Mouse (Mus musculus): Measurements from ENCODE around the gene Bcl9l. TPM values are rescaled to one million over a fixed set of nuclear protein-coding genes. Genes with fewer than 3 reads are reported as not detected.

Bcl9l gene
- polyA plus RNA-seq, 1 experiment from 2014 or later, result 11.9 TPM

DNA sequence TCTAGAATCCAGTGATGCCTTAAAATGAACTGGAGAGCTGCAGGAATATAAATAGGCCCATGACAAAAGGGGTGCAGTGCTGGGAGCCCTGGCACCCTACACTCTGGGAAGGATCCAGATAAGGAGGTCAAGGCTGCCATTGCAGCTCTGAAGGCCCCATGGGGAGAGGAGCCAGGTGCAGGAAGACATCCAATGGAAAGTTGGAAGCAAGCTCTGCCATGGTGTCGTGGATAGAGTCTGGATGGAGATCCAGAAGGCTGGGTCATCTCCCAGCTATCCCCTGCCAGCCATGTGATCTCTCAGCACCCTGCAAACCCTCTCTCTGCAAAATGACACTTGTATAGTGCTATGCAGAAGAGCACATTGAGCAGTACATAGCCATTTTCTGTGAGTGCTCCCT, 8.3 kb upstream of the Bcl9l start:
- Histone ChIP-seq H3K4me2 (no peak overlapping the region), H3K36me3 (no peaks in the 10 kb centered on the region), H3K27me3 (no peaks in the 10 kb centered on the region), H3K4me1 (replicated peaks) (peaks cover 13% of the 10 kb centered on the region), H3K9me3 (no peaks in the 10 kb centered on the region), H3K27ac (replicated peaks) (no peak overlapping the region), H3K9ac (no peak overlapping the region), H3K4me3 (no peak overlapping the region)
- WGBS, result 64% methylated on average over 1 of the region's 1 CpGs
- no peak for ATAC-seq (ENCODE audit: low FRiP score, low read depth)

DNA sequence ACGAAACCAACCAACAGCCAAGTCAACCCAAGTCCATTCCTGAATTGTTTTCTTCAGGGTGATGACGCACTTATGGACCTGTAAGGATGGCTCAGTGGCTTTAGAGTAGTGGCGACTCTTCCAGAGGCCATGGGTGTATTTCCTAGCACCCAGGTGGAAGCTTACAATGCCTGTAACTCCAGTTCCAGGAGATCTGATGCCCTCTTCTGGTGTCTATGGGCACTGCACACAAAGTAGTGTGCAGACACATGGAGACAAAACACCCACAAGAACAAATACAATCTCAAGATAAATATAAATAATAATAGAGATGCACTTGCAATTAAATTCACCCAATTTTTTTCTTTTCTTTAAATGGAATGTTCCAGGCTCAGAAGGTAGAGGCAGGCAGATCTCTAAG, 6.7 kb upstream of the Bcl9l start:
- Histone ChIP-seq H3K27ac (replicated peaks) (no peak overlapping the region), H3K27me3 (no peaks in the 10 kb centered on the region), H3K9me3 (no peaks in the 10 kb centered on the region), H3K4me2 (no peak overlapping the region), H3K9ac (no peak overlapping the region), H3K4me1 (replicated peaks) (peaks cover 20% of the 10 kb centered on the region), H3K4me3 (no peak overlapping the region), H3K36me3 (no peaks in the 10 kb centered on the region)
- ATAC-seq (ENCODE audit: low FRiP score, low read depth), result no peak
- WGBS, result 97% methylated on average over 3 of the region's 3 CpGs

GRCm38 (mm10) chr9:44477339-44478228, 5.0 kb upstream of the Bcl9l start:
- peak overlapping the region; percentile 74 for H3K9ac ChIP-seq
- H3K4me3 ChIP-seq, result peak overlapping the region; percentile 70
- H3K36me3 ChIP-seq, result no peaks in the 10 kb centered on the region
- 6% methylated on average over 24 of the region's 24 CpGs for WGBS
- H3K4me1 ChIP-seq (replicated peaks), result peaks cover 32% of the 10 kb centered on the region
- no peaks in the 10 kb centered on the region for H3K27me3 ChIP-seq
- H3K9me3 ChIP-seq, result no peaks in the 10 kb centered on the region
- peak overlapping the region; percentile 98 for H3K27ac ChIP-seq (replicated peaks)
- peak overlapping the region; percentile 91 for H3K4me2 ChIP-seq
- ATAC-seq (ENCODE audit: low FRiP score, low read depth), result no peak

DNA sequence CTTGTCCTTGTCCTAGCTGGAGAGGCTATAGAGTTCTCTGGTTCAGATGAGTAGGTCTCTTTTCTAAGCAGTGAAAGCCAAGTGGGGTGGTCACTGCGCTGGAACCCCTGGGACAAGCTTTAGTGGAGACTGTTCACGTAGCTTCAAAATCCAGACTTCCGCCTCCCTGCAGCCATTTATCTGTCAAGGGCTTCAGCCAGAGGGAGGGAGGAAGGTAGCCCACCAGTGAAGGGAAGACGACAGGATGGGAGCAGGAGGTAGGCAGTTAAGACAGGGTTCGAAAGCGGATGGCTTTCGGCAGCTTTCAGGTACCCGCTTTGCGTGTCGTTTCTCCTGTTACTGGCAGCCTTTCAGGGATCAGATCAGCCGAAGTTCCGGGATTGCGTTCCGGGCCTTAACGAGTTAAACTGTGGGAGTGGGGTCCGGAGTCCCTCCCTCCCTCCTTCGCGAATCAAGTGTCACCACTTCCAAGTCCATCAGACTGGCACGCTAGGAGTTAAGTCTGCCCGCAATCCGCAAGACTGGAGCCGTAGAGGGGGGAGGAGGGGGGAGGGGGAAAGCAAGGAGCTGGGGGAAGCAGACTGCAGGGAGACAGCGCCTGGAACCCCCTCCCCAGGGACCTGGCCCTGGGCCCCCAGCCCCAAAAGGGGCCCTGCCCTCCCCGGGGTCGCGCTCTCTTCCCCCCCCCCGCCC, 4.2 kb upstream of the Bcl9l start:
- ATAC-seq (ENCODE audit: low FRiP score, low read depth), result peak; percentile 53
- H3K4me1 ChIP-seq (replicated peaks), result peaks cover 32% of the 10 kb centered on the region
- WGBS, result under 1% methylated on average over 25 of the region's 27 CpGs
- no peaks in the 10 kb centered on the region for H3K9me3 ChIP-seq
- peak overlapping the region; percentile 98 for H3K27ac ChIP-seq (replicated peaks)
- H3K9ac ChIP-seq, result peak overlapping the region; percentile 74
- peak overlapping the region; percentile 91 for H3K4me2 ChIP-seq
- H3K27me3 ChIP-seq, result no peaks in the 10 kb centered on the region
- H3K36me3 ChIP-seq, result no peaks in the 10 kb centered on the region
- H3K4me3 ChIP-seq, result peak overlapping the region; percentile 70

DNA sequence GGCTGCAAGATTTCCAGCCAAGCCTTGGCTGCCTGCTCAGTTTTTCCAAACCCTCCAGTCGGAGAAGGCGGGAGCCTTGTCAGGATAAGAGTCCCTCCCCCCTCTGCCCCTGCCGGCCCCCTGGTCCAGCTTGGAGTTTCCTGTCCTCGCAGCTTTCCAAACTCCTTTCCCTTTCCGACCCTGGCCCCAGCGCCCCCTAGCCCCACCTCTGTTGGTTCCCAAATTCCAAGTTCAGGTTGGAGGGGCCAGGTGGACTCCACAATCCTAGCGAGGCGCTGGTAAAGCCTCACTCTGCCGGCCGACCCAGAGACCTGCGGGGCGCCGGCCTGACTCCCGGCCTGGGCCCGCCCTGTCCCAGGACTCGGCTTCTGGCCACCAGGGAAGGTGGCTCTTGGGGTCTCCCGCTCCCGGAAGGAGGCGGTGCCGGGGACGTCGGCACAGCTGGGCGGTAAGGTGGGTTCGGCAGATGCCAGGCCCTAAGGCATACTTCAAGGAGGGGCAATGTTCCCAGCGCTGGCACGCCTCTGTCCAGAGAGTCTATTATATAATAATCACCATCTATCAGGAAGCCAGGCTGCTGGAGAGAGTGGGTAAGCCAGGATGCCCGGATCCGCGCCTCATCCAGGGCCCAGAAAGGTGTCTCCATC, 3.5 kb upstream of the Bcl9l start:
- Histone ChIP-seq H3K27ac (replicated peaks) (peak overlapping the region; percentile 98), H3K9me3 (no peaks in the 10 kb centered on the region), H3K4me2 (peak overlapping the region; percentile 91), H3K9ac (peak overlapping the region; percentile 74), H3K4me3 (peak overlapping the region; percentile 70), H3K36me3 (no peaks in the 10 kb centered on the region), H3K27me3 (no peaks in the 10 kb centered on the region), H3K4me1 (replicated peaks) (peaks cover 36% of the 10 kb centered on the region)
- 2% methylated on average over 29 of the region's 29 CpGs for WGBS
- peak; percentile 59 for ATAC-seq (ENCODE audit: low FRiP score, low read depth)

- H3K27ac ChIP-seq (replicated peaks), result peak overlapping the region; percentile 98
- H3K36me3 ChIP-seq, result no peaks in the 10 kb centered on the region
- H3K9me3 ChIP-seq, result no peaks in the 10 kb centered on the region
- H3K27me3 ChIP-seq, result no peaks in the 10 kb centered on the region
- H3K4me3 ChIP-seq, result peak overlapping the region; percentile 70
- peaks cover 44% of the 10 kb centered on the region for H3K4me1 ChIP-seq (replicated peaks)
- peak overlapping the region; percentile 91 for H3K4me2 ChIP-seq
- under 1% methylated on average over 26 of the region's 26 CpGs for WGBS
- peak overlapping the region; percentile 74 for H3K9ac ChIP-seq
- ATAC-seq (ENCODE audit: low FRiP score, low read depth), result peak; percentile 52
Observed at GRCm38 (mm10) chr9:44479628-44480428, 2.8 kb upstream of the Bcl9l start.

DNA sequence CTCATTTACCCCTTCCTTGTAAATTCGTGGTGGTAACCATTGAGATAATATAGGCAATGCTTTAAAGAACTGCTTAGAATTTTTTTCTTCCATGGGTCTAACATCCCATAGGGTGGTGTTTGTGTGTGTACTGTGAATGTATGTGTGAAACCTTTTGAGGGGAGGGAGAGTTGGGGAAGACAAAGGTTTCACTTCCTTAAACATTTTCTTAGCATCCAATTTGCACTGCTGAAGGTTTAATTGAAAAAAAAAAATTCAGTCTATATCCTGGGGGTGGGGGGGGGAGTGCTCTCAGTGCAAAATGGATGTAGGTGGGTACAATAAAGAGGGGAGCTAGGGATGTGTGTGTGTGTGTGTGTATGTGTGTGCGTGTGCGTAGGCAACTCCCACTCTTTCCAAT, 513 bp upstream of the Bcl9l start:
- Histone ChIP-seq H3K4me3 (peak overlapping the region; percentile 97), H3K27ac (replicated peaks) (peak overlapping the region; percentile 98), H3K36me3 (no peaks in the 10 kb centered on the region), H3K9ac (peak overlapping the region; percentile 98), H3K4me2 (peak overlapping the region; percentile 81), H3K9me3 (no peaks in the 10 kb centered on the region), H3K27me3 (no peaks in the 10 kb centered on the region), H3K4me1 (replicated peaks) (peaks cover 66% of the 10 kb centered on the region)
- ATAC-seq (ENCODE audit: low FRiP score, low read depth), result no peak
- 7% methylated on average over 3 of the region's 3 CpGs for WGBS

DNA sequence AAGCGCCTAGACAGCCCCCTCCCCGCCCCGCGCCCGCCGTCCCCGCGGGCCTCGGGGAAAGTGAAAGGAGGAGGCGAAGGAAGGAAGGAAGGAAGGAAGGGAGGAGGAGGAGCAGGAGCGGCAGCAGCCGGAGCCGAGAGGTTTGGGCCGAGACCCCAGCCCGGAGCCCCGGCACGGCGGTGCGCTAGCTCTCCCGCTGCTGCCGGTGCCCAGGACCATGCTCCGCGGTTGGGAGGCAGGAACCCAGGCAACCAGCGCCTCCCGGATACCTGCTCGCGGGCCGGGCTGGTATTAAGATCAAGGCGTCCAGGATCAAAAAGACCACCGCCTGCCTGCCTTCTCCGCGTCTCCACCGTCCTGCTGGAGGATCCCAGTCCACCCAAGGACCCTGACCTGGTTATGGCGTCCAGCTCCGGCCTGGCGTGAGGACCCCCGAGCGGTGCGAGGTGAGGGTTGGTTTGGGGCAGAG, 450 bp downstream of the Bcl9l start:
- under 1% methylated on average over 34 of the region's 39 CpGs for WGBS
- Histone ChIP-seq H3K4me3 (peak overlapping the region; percentile 97), H3K4me2 (peak overlapping the region; percentile 81), H3K36me3 (no peaks in the 10 kb centered on the region), H3K9me3 (no peaks in the 10 kb centered on the region), H3K27ac (replicated peaks) (peak overlapping the region; percentile 98), H3K9ac (peak overlapping the region; percentile 98), H3K27me3 (no peaks in the 10 kb centered on the region), H3K4me1 (replicated peaks) (peaks cover 66% of the 10 kb centered on the region)
- no peak for ATAC-seq (ENCODE audit: low FRiP score, low read depth)

- Histone ChIP-seq H3K36me3 (no peaks in the 10 kb centered on the region), H3K4me3 (peak overlapping the region; percentile 97), H3K27ac (replicated peaks) (peak overlapping the region; percentile 98), H3K4me1 (replicated peaks) (peaks cover 69% of the 10 kb centered on the region), H3K4me2 (peak overlapping the region; percentile 81), H3K9me3 (no peaks in the 10 kb centered on the region), H3K9ac (peak overlapping the region; percentile 98), H3K27me3 (no peaks in the 10 kb centered on the region)
- WGBS, result 0% methylated on average over 12 of the region's 12 CpGs
- peak; percentile 12; the same call in 1 of the 2 replicates for ATAC-seq (ENCODE audit: low FRiP score, low read depth)
Observed at GRCm38 (mm10) chr9:44483510-44484044, 952 bp downstream of the Bcl9l start.

DNA sequence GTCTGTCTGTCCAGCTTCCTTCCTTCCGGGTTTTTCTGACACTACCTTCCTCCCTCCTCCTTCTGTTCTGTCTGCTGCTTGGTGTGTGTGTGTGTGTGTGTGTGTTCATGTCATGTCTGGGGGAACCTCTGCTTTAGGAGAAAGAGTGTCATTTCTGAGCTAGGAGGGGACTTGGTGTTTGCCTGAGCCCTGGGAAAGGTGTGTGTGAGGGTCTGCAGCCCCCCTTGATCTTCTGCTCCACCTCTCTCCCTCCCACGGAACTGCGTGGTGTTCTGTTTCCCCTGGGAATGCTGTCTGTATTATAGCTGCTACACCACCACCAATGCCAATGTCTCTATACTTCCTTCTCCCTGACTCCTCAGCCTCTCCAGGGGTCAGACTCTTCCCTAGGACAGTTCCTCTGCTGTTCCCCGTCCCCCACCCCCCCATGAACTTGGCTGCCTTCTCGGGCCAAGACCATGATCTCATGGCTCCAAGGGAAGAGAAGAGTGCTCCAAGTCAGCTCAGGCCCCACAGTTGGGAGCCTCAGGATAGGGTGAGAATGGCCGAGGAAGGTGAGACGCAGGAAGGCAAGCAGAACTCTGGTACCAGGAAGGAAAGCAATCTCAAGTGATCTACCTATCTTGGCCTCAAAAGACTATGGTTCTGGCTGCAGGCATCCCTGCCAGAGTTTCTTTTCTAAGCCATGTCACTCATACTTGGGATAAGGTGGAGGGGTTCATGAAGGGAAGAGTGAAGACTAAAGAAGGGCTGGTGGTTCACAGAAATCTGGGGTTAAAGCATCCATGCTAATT, 1.9 kb downstream of the Bcl9l start:
- WGBS, result 33% methylated on average over 7 of the region's 7 CpGs
- H3K4me1 ChIP-seq (replicated peaks), result peaks cover 79% of the 10 kb centered on the region
- H3K9ac ChIP-seq, result peak overlapping the region; percentile 98
- peak overlapping the region; percentile 81 for H3K4me2 ChIP-seq
- H3K27me3 ChIP-seq, result no peaks in the 10 kb centered on the region
- H3K27ac ChIP-seq (replicated peaks), result peak overlapping the region; percentile 98; the same call in 1 of the 2 replicates
- H3K36me3 ChIP-seq, result no peaks in the 10 kb centered on the region
- no peak for ATAC-seq (ENCODE audit: low FRiP score, low read depth)
- H3K9me3 ChIP-seq, result no peaks in the 10 kb centered on the region
- H3K4me3 ChIP-seq, result peak overlapping the region; percentile 97
